ENCODE assay signal across 15 mouse cellular contexts in the genomic region with DNA sequence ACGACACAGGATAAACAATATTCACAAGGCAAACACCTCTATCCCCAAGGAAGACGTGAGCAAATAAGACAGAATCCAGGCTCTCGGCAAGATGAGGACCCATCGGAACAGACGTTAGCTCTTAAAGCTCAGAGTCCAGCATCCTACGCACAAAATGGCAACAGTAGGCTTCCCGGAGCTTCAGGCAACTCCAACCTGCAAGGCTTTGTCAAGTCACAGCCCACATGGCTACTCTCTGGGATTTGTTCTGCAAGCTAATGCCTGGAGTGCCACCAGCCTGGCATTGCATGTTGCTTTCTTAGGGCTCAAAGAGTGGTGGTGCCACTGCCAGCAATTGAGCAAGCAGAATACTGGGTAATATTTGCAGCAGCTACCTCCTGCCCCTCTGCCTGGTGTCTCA.
DNase-seq lines count a peak whose midpoint lies in the region.
"Had no signal": no experiment of that assay in that cellular context is flagged by ENCODE, and none has a peak within 500 bp of the region (broad histone marks: within the 10 kb centered on the region; RNA-seq: fewer than 3 reads in every experiment).

No protein-coding gene starts in this region.

- peak; percentile 24 for DNase-seq in adrenal gland, postnatal 10 days
- no peak for DNase-seq in adrenal gland, adult 18-20 months (ENCODE audit: low spot score in 2 of 2)
- DNase-seq in right cerebral cortex, adult 18-20 months = peak; percentile 30
- no peak for DNase-seq in right cerebral cortex, postnatal 36 days (ENCODE audit: low spot score in 2 of 2)
- peak; percentile 62 for DNase-seq in telencephalon, adult 2 months (ENCODE audit: low read depth, low spot score)
- DNase-seq in adipocyte (ENCODE audit: low spot score) = no peak
- DNase-seq: cerebellum, adult 11-12 months; cerebellum, adult 8-10 months; cerebellum, postnatal 10 days; cerebellum, postnatal 36 days; embryo, embryonic 11 days; gastrocnemius, adult 2 months; gastrocnemius, postnatal 14 days; heart, adult 11 months; kidney, adult 18-20 months had no signal

Comparison
In these comparisons a context has a peak if more than half of its experiments do, and no peak if none do; other contexts are left out.
1. DNase-seq: peak in adrenal gland, postnatal 10 days (single experiment), right cerebral cortex, adult 18-20 months (single experiment) and telencephalon, adult 2 months (single experiment); none in adrenal gland, adult 18-20 months (0 of 2), right cerebral cortex, postnatal 36 days (0 of 2) and adipocyte (single experiment).